Mouse (Mus musculus): ENCODE measurements around the gene Cep68.

DNA sequence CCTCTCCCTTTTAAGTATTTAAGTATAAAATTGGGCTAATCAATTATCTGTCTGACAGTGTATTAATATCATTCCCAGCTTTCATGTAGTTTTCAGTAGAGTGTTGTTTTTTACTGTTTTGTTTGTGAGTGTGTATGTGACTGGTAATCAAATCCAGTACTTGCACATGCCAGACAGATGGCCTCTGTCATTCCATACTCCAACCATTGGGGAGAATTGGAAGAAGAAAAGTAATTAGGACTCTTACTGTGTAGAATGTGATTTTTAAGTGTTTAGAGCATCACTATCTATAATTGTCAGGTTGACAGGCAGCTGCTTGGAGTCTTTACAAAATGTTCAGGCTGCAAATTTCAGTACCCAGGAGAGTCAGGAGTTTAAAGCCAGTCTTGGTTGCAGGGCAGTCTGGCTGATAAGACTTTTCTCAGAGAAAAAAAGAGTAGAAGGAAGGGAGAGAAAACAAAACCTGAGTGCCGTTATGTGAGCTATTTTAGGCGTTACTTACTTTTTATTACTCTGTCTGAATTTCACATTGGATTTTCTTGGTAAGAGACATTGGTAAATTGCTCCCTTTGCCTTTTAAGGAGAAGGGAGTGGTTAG lies 42.5 kb downstream of the Cep68 start:
- no peak for TF ChIP-seq GATA1 (IDR thresholded peaks at IDR 0.05; ENCODE audit: borderline replicate concordance, low read length)
- no peak for TF ChIP-seq FLI1 (IDR thresholded peaks at IDR 0.05; ENCODE audit: low read length)

Data from megakaryocyte, embryonic 14.5 days (primary cell).